Mouse (Mus musculus): ENCODE data around the gene Serpina3a. TPM values are rescaled to one million over a fixed set of nuclear protein-coding genes. Genes with fewer than 3 reads are reported as not detected.

Gene Serpina3a
- polyA plus RNA-seq, 1 experiment from 2014 or later: not detected

DNA sequence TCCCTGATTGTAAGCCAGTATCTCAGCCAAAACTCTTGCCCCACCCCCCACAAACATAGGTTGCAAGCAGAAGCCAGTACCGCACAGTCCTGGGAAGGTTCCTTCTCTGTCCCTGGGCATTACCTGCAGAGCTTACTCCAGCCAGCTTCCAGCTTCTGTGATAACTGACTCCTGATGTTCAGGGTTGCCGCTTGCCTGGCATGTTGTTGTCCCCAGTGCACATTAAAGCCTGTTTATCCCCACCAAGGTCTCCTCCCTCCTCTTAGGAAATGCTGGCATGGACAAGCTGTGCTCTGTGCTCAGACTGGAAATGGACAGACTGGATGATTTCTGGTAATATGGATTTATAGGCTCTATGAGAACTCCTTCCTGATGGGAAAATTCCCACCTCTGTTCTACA, 41.1 kb downstream of the Serpina3a start, which contains the start of gene Serpina3c:
TSS of gene Serpina3c (minus strand) at position 215 of the 400 bp plus-strand sequence.
- H3K9ac ChIP-seq (ENCODE audit: low read depth, low read length): no peak within 1 kb of the TSS
- peaks cover 4% of the 10 kb centered on the region; the same call in 1 of the 2 replicates for H3K27me3 ChIP-seq (replicated peaks; ENCODE audit: control insufficient read depth, insufficient read depth, low read length)
- H3K27ac ChIP-seq (ENCODE audit: low read length): no peak within 1 kb of the TSS
- no peaks in the 10 kb centered on the region for H3K4me1 ChIP-seq (ENCODE audit: control insufficient read depth, insufficient read depth, low read length)
- H3K4me2 ChIP-seq (ENCODE audit: low read depth, low read length): no peak within 1 kb of the TSS
- H3K9me3 ChIP-seq (ENCODE audit: control insufficient read depth, low read length): no peaks in the 10 kb centered on the region
- 94% methylated on average over 2 of the region's 2 CpGs for WGBS
- H3K36me3 ChIP-seq (ENCODE audit: control insufficient read depth, insufficient read depth, low read length): no peaks in the 10 kb centered on the region
- H3K4me3 ChIP-seq (ENCODE audit: low read length): no peak within 1 kb of the TSS
- ATAC-seq: no peak

Other genes with a start within 250 kb of the Serpina3a start
- 35.7 and 38.3 TPM in 2 replicates for gene Serpina1a, start 249.2 kb upstream of the Serpina3a start, polyA plus RNA-seq (2015; fragmentation: Nextera tagmentation; extraction: Ambion mirVana)
- 26.7 and 33.2 TPM in 2 replicates for gene Serpina1c, start 207.8 kb upstream of the Serpina3a start, polyA plus RNA-seq (2015; fragmentation: Nextera tagmentation; extraction: Ambion mirVana)
- 49.8 and 59.2 TPM in 2 replicates for gene Serpina1e, start 153.7 kb upstream of the Serpina3a start, polyA plus RNA-seq (2015; fragmentation: Nextera tagmentation; extraction: Ambion mirVana)
- 0.09 and 0.38 TPM in 2 replicates for gene Serpina11, start 122.8 kb upstream of the Serpina3a start, polyA plus RNA-seq (2015; fragmentation: Nextera tagmentation; extraction: Ambion mirVana)
- gene Serpina9, start 99.0 kb upstream of the Serpina3a start, polyA plus RNA-seq (2015; fragmentation: Nextera tagmentation; extraction: Ambion mirVana): 0.04 TPM in 1 of 2 replicates, not detected in the other
- not detected in 2 replicates for gene Serpina12, start 68.3 kb upstream of the Serpina3a start, polyA plus RNA-seq (2015; fragmentation: Nextera tagmentation; extraction: Ambion mirVana)
- gene Serpina5, start 11.6 kb upstream of the Serpina3a start, polyA plus RNA-seq (2015; fragmentation: Nextera tagmentation; extraction: Ambion mirVana): 0.06 and 0.10 TPM in 2 replicates
- gene Serpina3b, start 15.3 kb downstream of the Serpina3a start, polyA plus RNA-seq (2015; fragmentation: Nextera tagmentation; extraction: Ambion mirVana): 0.06 TPM in 1 of 2 replicates, not detected in the other
- gene Serpina3c, start 41.1 kb downstream of the Serpina3a start, polyA plus RNA-seq (2015; fragmentation: Nextera tagmentation; extraction: Ambion mirVana): 0.06 TPM in 1 of 2 replicates, not detected in the other
- gene Serpina3f, start 101.8 kb downstream of the Serpina3a start, polyA plus RNA-seq (2015; fragmentation: Nextera tagmentation; extraction: Ambion mirVana): 0.44 TPM in 2 replicates
- gene Serpina3g, start 123.5 kb downstream of the Serpina3a start, polyA plus RNA-seq (2015; fragmentation: Nextera tagmentation; extraction: Ambion mirVana): 5.3 and 5.7 TPM in 2 replicates
- 0.20 TPM in 1 of 2 replicates, not detected in the other for gene Serpina3i, start 150.4 kb downstream of the Serpina3a start, polyA plus RNA-seq (2015; fragmentation: Nextera tagmentation; extraction: Ambion mirVana)
- not detected in 2 replicates for gene Serpina3j, start 201.8 kb downstream of the Serpina3a start, polyA plus RNA-seq (2015; fragmentation: Nextera tagmentation; extraction: Ambion mirVana)
- gene Serpina3k, start 225.8 kb downstream of the Serpina3a start, polyA plus RNA-seq (2015; fragmentation: Nextera tagmentation; extraction: Ambion mirVana): not detected in 2 replicates
- gene Serpina3m, start 225.8 kb downstream of the Serpina3a start, polyA plus RNA-seq (2015; fragmentation: Nextera tagmentation; extraction: Ambion mirVana): not detected in 2 replicates

Data from intestine, embryonic 16.5 days (tissue).